In the genomic region with DNA sequence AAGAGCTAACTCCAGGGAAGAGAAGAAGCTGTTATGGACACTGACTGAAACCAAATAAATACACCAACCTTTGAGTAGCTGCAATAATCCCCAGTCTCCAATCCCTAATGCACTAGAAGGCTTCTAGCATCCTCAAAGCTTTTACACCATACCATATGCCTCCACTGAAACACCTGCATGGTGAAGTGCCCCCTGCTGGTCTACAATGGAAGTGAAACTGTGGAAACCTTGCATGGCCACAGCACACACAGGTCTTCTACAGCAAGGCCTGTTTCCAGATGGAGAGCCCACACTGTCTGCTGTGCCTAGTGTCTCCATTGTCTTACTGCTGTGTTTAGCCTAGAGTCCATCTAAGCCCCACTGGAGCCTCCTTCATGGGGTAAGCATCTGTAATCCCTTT, we compare ENCODE assay signal across 9 mouse cellular contexts. TPM values are rescaled to one million over a fixed set of nuclear protein-coding genes. Genes with fewer than 3 reads are reported as not detected.
A peak's percentile ranks its signal among the peaks of the same experiment; 100 is the strongest.
DNase-seq lines count a peak whose midpoint lies in the region; ATAC-seq and TF ChIP-seq lines count a peak whose summit lies in the region.
"Had no signal": no experiment of that assay in that cellular context is flagged by ENCODE, and none has a peak within 500 bp of the region (broad histone marks: within the 10 kb centered on the region; RNA-seq: fewer than 3 reads in every experiment).

No protein-coding gene starts in this region.

- peak; percentile 77 to 87 for TF ChIP-seq CTCF in CH12.LX (conservative IDR thresholded peaks at IDR 0.05 in 1 of 2, IDR thresholded peaks at IDR 0.05 in 1 of 2; ENCODE audit: low read depth in 2 of 2, low read length in 2 of 2)

- dilution Hi-C loops in CH12.LX (cut with MboI; ENCODE audit: extremely low pct_ligation_motif_present, extremely low pct_unique_long_range_greater_than_20kb, low sequenced_read_pairs): no loop called here

- H3K27ac ChIP-seq in kidney, embryonic 16.5 days (ENCODE audit: low read length): no peak overlapping the region
- no peak overlapping the region for H3K27ac ChIP-seq in CH12.LX (ENCODE audit: insufficient read depth, low read depth)
- H3K27ac ChIP-seq: lung, embryonic 15.5 days had no signal

- no peak overlapping the region for H3K4me3 ChIP-seq in kidney, embryonic 16.5 days (ENCODE audit: low read length)
- H3K4me3 ChIP-seq in CH12.LX (replicated peaks in 1 of 3; ENCODE audit: low read depth in 2 of 3, low read length in 2 of 3, poor library complexity in 1 of 3): no peak overlapping the region
- H3K4me3 ChIP-seq: lung, embryonic 15.5 days had no signal

- TF ChIP-seq RAD21 in CH12.LX (IDR thresholded peaks at IDR 0.05; ENCODE audit: low read depth, low read length): peak; percentile 48

- no peak overlapping the region for H3K4me2 ChIP-seq in kidney, embryonic 16.5 days (replicated peaks; ENCODE audit: low read depth, low read length)
- no peak overlapping the region for H3K4me2 ChIP-seq in CH12.LX (ENCODE audit: insufficient read depth, low read depth, poor library complexity, severe bottlenecking)
- H3K4me2 ChIP-seq: lung, embryonic 15.5 days had no signal

- DNase-seq in kidney, adult 11 months: peak; percentile 41
- peak; percentile 74 for DNase-seq in CH12.LX (ENCODE audit: extremely low read depth)
- peak; percentile 19 for DNase-seq in adrenal gland, adult 8-10 months
- DNase-seq in embryo, embryonic 9.5 days (ENCODE audit: extremely low spot score): peak; percentile 51
- peak; percentile 48 for DNase-seq in large intestine, adult 2 months (ENCODE audit: low read depth, low spot score)
- DNase-seq in thymus, postnatal 25 days: peak; percentile 72

- H3K79me2 ChIP-seq in CH12.LX (replicated peaks; ENCODE audit: control insufficient read depth, extremely low read depth, insufficient read depth, poor library complexity, severe bottlenecking): no peaks in the 10 kb centered on the region

- no peaks in the 10 kb centered on the region for H3K4me1 ChIP-seq in kidney, embryonic 16.5 days (ENCODE audit: insufficient read depth, low read length)
- peaks cover 0 to 1% of the 10 kb centered on the region in 2 experiments; a peak in 1 of 4 replicates for H3K4me1 ChIP-seq in CH12.LX (ENCODE audit: control insufficient read depth in 1 of 2, insufficient read depth in 2 of 2)
- H3K4me1 ChIP-seq: lung, embryonic 15.5 days had no signal

- no peak for TF ChIP-seq EP300 in CH12.LX (IDR thresholded peaks at IDR 0.05; ENCODE audit: low read length)

- peaks cover 33% of the 10 kb centered on the region for H3K36me3 ChIP-seq in kidney, embryonic 16.5 days (ENCODE audit: insufficient read depth, low read length)
- H3K36me3 ChIP-seq in CH12.LX (replicated peaks in 1 of 2; ENCODE audit: control insufficient read depth in 1 of 2, insufficient read depth in 1 of 2, low read length in 1 of 2): peaks cover 0 to 52% of the 10 kb centered on the region in 2 experiments

- ATAC-seq in kidney, embryonic 16.5 days (ENCODE audit: low FRiP score, low TSS enrichment): no peak
- ATAC-seq in monocyte, adult 5-6 weeks (replicated peaks; ENCODE audit: insufficient number of reproducible peaks, low FRiP score, low TSS enrichment, poor library complexity, severe bottlenecking): peak; percentile 85

- H3K9me3 ChIP-seq in kidney, embryonic 16.5 days (ENCODE audit: low read length): no peaks in the 10 kb centered on the region
- no peaks in the 10 kb centered on the region for H3K9me3 ChIP-seq in CH12.LX (replicated peaks; ENCODE audit: low read length)
- H3K9me3 ChIP-seq: lung, embryonic 15.5 days had no signal

- H3K27me3 ChIP-seq in kidney, embryonic 16.5 days (ENCODE audit: insufficient read depth, low read length): no peaks in the 10 kb centered on the region
- no peaks in the 10 kb centered on the region for H3K27me3 ChIP-seq in CH12.LX (replicated peaks)
- H3K27me3 ChIP-seq: lung, embryonic 15.5 days had no signal

- in situ Hi-C loops in CH12.LX (cut with MboI; ENCODE audit: low pct_ligation_motif_present, low pct_unique_long_range_greater_than_20kb, low sequenced_read_pairs): no loop called here

- no peak for TF ChIP-seq POLR2A in CH12.LX (IDR thresholded peaks at IDR 0.05; ENCODE audit: low read depth, low read length)

- H3K9ac ChIP-seq in kidney, embryonic 16.5 days (replicated peaks; ENCODE audit: low read length): no peak overlapping the region
- H3K9ac ChIP-seq in CH12.LX (ENCODE audit: insufficient read depth, low read depth): no peak overlapping the region
- H3K9ac ChIP-seq: lung, embryonic 15.5 days had no signal

TF ChIP-seq in CH12.LX, 34 proteins besides CTCF, POLR2A, EP300 and RAD21:
- peak; percentile 73 for TF ChIP-seq SMC3 (IDR thresholded peaks at IDR 0.05; ENCODE audit: low read depth, low read length)
- TF ChIP-seq MYC (IDR thresholded peaks at IDR 0.05; ENCODE audit: low read depth, low read length): 0 out of 2 replicates have a peak, but pooled peaks have one; percentile 59
- no peak for TF ChIP-seq TCF12 (IDR thresholded peaks at IDR 0.05; ENCODE audit: low read depth, low read length)
- TF ChIP-seq IRF4 (IDR thresholded peaks at IDR 0.05; ENCODE audit: low read depth, low read length): peak; percentile 31; the same call in 1 of the 2 replicates
- no peak for TF ChIP-seq TBP (conservative IDR thresholded peaks at IDR 0.05; ENCODE audit: low read depth, low read length)

RNA-seq across cellular contexts. Expression of a gene that starts 10.1 kb away (rescaled TPM):
- 95.5 and 102 TPM in 2 replicates for polyA plus RNA-seq in kidney, embryonic 16.5 days (2015; fragmentation: Nextera tagmentation; extraction: Ambion mirVana)
- total RNA-seq in CH12.LX (2012; rRNA removed) (63.1 and 65.0 TPM in 2 replicates), CH12.LX (2014; rRNA removed) (72.7 and 74.2 TPM in 2 replicates)
- 97.9 and 132 TPM in 2 replicates for polyA plus RNA-seq in CH12.LX (2012; ENCODE audit: insufficient read length, low read depth)
- total RNA-seq in adrenal gland, adult 8-10 months (2022): 10 to 100 TPM; 54.4 to 57.5 (median 55.9) TPM
- 7.4 and 8.6 TPM in 2 replicates for polyA plus RNA-seq in large intestine, adult 2 months (2012; rRNA removed)
- total RNA-seq in monocyte, adult 5-6 weeks (2017): 67.2 to 70.2 TPM (median 68.0 TPM) in 3 replicates

RNA-seq across cellular contexts. Expression of a gene that starts 25.5 kb away (rescaled TPM):
- 11.8 and 11.9 TPM in 2 replicates for polyA plus RNA-seq in kidney, embryonic 16.5 days (2015; fragmentation: Nextera tagmentation; extraction: Ambion mirVana)
- 0.88 and 1.6 TPM in 2 replicates for total RNA-seq in CH12.LX (2012; rRNA removed)
- total RNA-seq in CH12.LX (2014; rRNA removed): 0.45 and 0.50 TPM in 2 replicates
- 0.90 and 0.97 TPM in 2 replicates for polyA plus RNA-seq in CH12.LX (2012; ENCODE audit: insufficient read length, low read depth)
- 10 to 100 TPM in 2 of 4 experiments, 1 to 10 TPM in 2; 8.5 to 14.1 (median 10.5) TPM for total RNA-seq in adrenal gland, adult 8-10 months (2022)
- polyA plus RNA-seq in large intestine, adult 2 months (2012; rRNA removed): 123 and 224 TPM in 2 replicates
- 87.4 to 128 TPM (median 90.9 TPM) in 3 replicates for total RNA-seq in monocyte, adult 5-6 weeks (2017)

RNA-seq across cellular contexts. Expression of a gene that starts 38.7 kb away (rescaled TPM):
- 30.0 and 30.2 TPM in 2 replicates for polyA plus RNA-seq in kidney, embryonic 16.5 days (2015; fragmentation: Nextera tagmentation; extraction: Ambion mirVana)
- total RNA-seq in CH12.LX (2012; rRNA removed): 7.8 and 8.4 TPM in 2 replicates
- total RNA-seq in CH12.LX (2014; rRNA removed): 9.5 and 10.4 TPM in 2 replicates
- polyA plus RNA-seq in CH12.LX (2012; ENCODE audit: insufficient read length, low read depth): 8.8 and 9.9 TPM in 2 replicates
- 10 to 100 TPM; 22.4 to 23.6 (median 22.7) TPM for total RNA-seq in adrenal gland, adult 8-10 months (2022)
- polyA plus RNA-seq in large intestine, adult 2 months (2012; rRNA removed): 7.1 and 9.5 TPM in 2 replicates
- total RNA-seq in monocyte, adult 5-6 weeks (2017): 17.5 to 27.5 TPM (median 18.8 TPM) in 3 replicates

Comparison
In these comparisons a context has a peak if more than half of its experiments do, and no peak if none do; other contexts are left out.
1. DNase-seq: peak in every context shown above with its lines; median percentile 74 in CH12.LX; 72 in thymus, postnatal 25 days; 51 in embryo, embryonic 9.5 days; 48 in large intestine, adult 2 months; 41 in kidney, adult 11 months; 19 in adrenal gland, adult 8-10 months.